Mouse (Mus musculus) layer of hippocampus, postnatal 14 days (tissue): ENCODE results near the gene Dnajb11. TPM values are rescaled to one million over a fixed set of nuclear protein-coding genes. Genes with fewer than 3 reads are reported as not detected.

Experiments
- DNase-seq, 2 experiments: peaks; one replicate each; pipeline ENCODE4 v3.0.0; 2021 to 2022; ENCODE audit warnings: low spot score in 2 of 2, mixed read lengths in 1 of 2
- total RNA-seq, 2 experiments: library from RNA; stranded (reverse); gene quantifications; 2 replicates each; pipeline ENCODE4 v1.2.3; 2021

Dnajb11 gene
- total RNA-seq, 2 experiments from 2014 or later = 69.5 to 76.3 TPM

- DNase-seq = no peak
Measured at GRCm38 (mm10) chr16:22921761-22922160, 64.1 kb downstream of the Dnajb11 start.

- no peak for DNase-seq
Measured at GRCm38 (mm10) chr16:22922433-22922832, 64.8 kb downstream of the Dnajb11 start.

Other genes with a start within 250 kb of the Dnajb11 start
- 100 to 1,000 TPM; 167 to 172 TPM for gene Dgkg, start 200.6 kb upstream of the Dnajb11 start, total RNA-seq
- not detected for gene Crygs, start 46.3 kb upstream of the Dnajb11 start, total RNA-seq
- 10 to 100 TPM; 15.7 to 16.1 TPM for gene Tbccd1, start 176 bp upstream of the Dnajb11 start, total RNA-seq
- not detected for gene Ahsg, start 33.4 kb downstream of the Dnajb11 start, total RNA-seq
- gene Fetub, start 60.5 kb downstream of the Dnajb11 start, total RNA-seq = under 1 TPM in 1 of 2 experiments, not detected in 1; 0.48 TPM
- not detected for gene Hrg, start 93.2 kb downstream of the Dnajb11 start, total RNA-seq
- not detected for gene Kng2, start 171.6 kb downstream of the Dnajb11 start, total RNA-seq
- gene Kng1, start 200.0 kb downstream of the Dnajb11 start, total RNA-seq = not detected
- gene Eif4a2, start 249.6 kb downstream of the Dnajb11 start, total RNA-seq = 100 to 1,000 TPM; 713 to 771 TPM